Mouse (Mus musculus): ENCODE measurements around the gene Gpsm1. TPM values are rescaled to one million over a fixed set of nuclear protein-coding genes. Genes with fewer than 3 reads are reported as not detected.

Gpsm1 gene
- total and polyA plus RNA-seq, 2 experiments from 2014 or later, result 149 to 257 TPM

DNA sequence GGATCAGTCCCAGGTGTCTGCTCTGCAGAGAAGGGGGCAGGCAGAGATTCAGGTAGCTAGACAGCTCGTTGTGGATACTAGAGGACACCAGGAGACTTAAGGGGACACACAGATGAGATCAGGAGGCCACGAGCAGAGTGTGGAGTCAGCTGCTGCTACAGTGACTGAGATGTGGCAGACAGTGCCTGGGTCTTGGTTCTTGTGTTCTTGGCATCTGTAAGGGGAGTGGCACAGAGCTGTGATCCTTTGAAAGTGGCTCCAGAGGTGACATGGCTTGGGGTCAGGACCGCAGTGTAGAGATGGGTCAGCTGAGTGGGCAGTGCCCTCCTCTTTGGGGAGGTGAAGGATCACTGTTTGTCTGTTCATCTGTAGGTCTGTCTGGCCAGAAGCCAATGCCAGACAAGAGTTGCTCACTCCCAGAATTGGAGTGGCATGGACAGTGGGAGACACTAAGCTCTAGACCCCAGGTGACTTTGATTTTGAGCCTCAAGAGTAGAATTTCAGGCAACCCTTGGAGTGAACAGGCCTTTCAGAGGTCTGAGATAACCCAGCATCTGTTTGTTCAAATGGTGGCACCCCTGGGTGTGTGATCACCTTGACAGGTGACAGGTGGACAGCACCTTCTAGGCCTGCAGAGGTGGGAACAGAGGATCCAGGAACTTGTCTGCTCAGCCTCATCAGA lies 2.8 kb downstream of the Gpsm1 start:
- WGBS, result 82% methylated on average over 3 of the region's 3 CpGs
- no peaks in the 10 kb centered on the region for H3K27me3 ChIP-seq (ENCODE audit: insufficient read depth, low read length)

DNA sequence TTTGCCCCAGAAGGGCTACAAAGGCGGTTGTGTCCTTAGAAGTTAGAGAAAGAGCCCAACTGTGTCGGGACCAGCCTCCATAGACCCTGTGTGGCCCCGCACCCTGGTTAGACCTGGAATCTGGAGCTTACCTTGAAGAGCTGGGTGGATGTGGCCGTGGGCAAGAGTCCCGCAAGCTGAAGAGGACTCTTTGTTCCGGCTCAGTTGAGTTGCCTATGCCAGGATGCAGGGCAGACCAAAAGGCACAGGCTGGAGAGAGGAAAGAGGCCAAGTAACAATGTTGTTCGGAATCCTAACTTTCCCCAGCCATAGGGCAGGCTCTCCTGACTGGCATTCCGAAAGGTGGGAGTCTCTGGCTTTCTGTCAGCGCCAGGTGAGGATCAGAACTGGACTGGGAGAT lies 3.8 kb downstream of the Gpsm1 start:
- H3K4me1 ChIP-seq (ENCODE audit: insufficient read depth), result peaks cover 28% of the 10 kb centered on the region
- no peak overlapping the region for H3K4me3 ChIP-seq (ENCODE audit: low read depth, low read length)
- DNase-seq, result no peak
- no peaks in the 10 kb centered on the region for H3K27me3 ChIP-seq (ENCODE audit: insufficient read depth, low read length)
- H3K4me2 ChIP-seq (ENCODE audit: low read depth), result no peak overlapping the region
- TF ChIP-seq CTCF (IDR thresholded peaks at IDR 0.05; ENCODE audit: low read depth), result no peak
- 84% methylated on average over 9 of the region's 9 CpGs for WGBS
- no peak overlapping the region for H3K27ac ChIP-seq (ENCODE audit: low read depth, low read length)
- no peaks in the 10 kb centered on the region for H3K9me3 ChIP-seq (ENCODE audit: low read length)
- no peak overlapping the region for H3K9ac ChIP-seq
- H3K36me3 ChIP-seq (ENCODE audit: insufficient read depth), result peaks cover 21% of the 10 kb centered on the region
- no peak for ATAC-seq

More for the DNA sequence above, 2.8 kb downstream of the Gpsm1 start:
- no peak for TF ChIP-seq CTCF (IDR thresholded peaks at IDR 0.05; ENCODE audit: low read depth)
- DNase-seq, result no peak
- no peak overlapping the region for H3K4me3 ChIP-seq (ENCODE audit: low read depth, low read length)
- H3K9me3 ChIP-seq (ENCODE audit: low read length), result no peaks in the 10 kb centered on the region
- H3K36me3 ChIP-seq (ENCODE audit: insufficient read depth), result peaks cover 11% of the 10 kb centered on the region
- H3K4me2 ChIP-seq (ENCODE audit: low read depth), result peak overlapping the region; percentile 83
- no peak overlapping the region for H3K27ac ChIP-seq (ENCODE audit: low read depth, low read length)
- peaks cover 28% of the 10 kb centered on the region for H3K4me1 ChIP-seq (ENCODE audit: insufficient read depth)
- ATAC-seq, result no peak
- peak overlapping the region; percentile 98; the same call in 1 of the 2 replicates for H3K9ac ChIP-seq

DNA sequence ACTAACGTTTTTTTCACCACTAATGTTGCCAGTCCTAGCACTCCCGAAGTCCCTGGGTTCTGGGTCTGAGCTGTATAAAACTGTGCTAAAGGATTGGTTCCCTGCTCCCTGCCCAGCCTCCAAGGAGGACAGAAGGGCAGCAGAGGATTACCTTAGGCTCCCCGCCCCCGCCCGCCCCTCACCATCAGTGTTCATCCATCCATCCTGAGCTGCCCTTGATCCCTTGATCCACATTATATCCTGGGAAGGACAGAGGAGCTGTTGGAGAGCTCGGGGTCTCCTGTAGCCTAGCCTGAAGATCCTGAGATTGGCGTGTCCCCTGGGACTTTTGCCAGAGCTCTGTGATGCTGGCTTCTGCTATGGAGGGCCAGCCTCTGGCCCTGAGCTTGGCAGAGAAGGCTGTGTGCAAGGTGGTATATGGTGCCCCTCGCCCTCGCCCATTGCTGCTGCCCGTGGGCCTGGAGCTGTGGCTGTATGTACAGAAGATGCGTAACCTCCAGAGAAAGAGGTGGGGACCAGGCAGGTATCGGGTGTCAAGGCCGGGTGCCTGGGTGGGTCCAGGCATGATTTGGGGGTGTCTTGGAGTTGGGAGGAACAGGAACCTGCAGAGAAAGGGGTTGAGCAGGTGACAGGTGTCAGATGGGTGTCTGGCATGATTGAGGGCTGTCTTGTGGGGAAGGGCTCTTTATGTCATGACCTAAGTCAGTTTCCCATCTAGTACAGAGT lies 4.4 kb downstream of the Gpsm1 start:
- peaks cover 26% of the 10 kb centered on the region for H3K36me3 ChIP-seq (ENCODE audit: insufficient read depth)
- H3K9ac ChIP-seq, result 0 out of 2 replicates have a peak overlapping the region, but pooled peaks have one; percentile 18
- H3K4me2 ChIP-seq (ENCODE audit: low read depth), result no peak overlapping the region
- WGBS, result 85% methylated on average over 13 of the region's 13 CpGs
- no peaks in the 10 kb centered on the region for H3K27me3 ChIP-seq (ENCODE audit: insufficient read depth, low read length)
- no peak overlapping the region for H3K4me3 ChIP-seq (ENCODE audit: low read depth, low read length)
- H3K9me3 ChIP-seq (ENCODE audit: low read length), result no peaks in the 10 kb centered on the region
- H3K4me1 ChIP-seq (ENCODE audit: insufficient read depth), result peaks cover 27% of the 10 kb centered on the region
- ATAC-seq (no peak), DNase-seq (no peak)
- no peak overlapping the region for H3K27ac ChIP-seq (ENCODE audit: low read depth, low read length)
- no peak for TF ChIP-seq CTCF (IDR thresholded peaks at IDR 0.05; ENCODE audit: low read depth)

DNA sequence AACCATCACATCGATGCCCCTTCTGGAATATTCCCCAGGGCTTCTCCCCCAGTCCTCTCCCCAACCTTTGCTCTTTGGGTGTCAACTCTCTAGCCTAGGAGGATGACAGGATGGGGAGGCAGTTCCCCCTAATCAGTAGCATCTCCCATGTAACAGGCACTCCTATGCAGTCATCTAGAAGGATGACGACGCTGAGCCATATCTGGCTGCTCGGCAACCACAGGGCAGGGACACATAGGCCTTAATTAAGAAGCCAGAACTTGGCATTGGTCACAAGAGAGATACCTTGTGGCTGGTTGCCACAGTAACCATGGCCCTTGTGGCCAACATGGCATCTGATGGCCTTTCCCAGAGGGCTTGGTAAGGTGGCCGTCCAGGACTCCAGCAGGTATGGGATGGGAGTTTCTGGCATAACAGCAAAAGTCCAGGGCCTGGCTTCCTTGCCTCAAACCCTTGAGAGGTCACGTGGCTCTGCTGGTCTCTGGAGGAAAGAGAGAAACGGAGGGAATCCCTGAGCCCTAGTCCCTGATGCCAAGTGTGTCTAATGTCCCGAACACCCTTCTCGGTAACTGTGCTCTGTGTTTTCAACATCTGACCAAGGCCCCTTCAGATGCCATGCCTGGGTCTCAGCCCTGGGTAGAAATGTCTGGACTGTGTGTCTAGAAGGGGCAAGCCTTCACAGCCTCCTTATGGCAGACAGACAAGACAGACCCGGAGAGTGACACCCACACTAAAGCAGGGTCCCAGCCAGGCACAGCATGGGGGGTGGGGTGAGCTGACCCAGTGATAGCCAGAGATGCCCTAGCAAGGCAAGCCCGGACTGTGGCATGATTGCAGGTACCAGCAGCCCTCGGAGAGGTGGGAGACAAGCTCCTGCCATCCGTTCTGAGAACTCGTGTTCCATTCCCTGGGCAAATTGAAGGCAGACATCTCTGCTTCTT lies 5.2 kb downstream of the Gpsm1 start:
- no peak for ATAC-seq
- peak overlapping the region; percentile 18; the same call in 1 of the 2 replicates for H3K9ac ChIP-seq
- no peaks in the 10 kb centered on the region for H3K27me3 ChIP-seq (ENCODE audit: insufficient read depth, low read length)
- H3K36me3 ChIP-seq (ENCODE audit: insufficient read depth), result peaks cover 35% of the 10 kb centered on the region
- WGBS, result 80% methylated on average over 14 of the region's 14 CpGs
- TF ChIP-seq CTCF (IDR thresholded peaks at IDR 0.05; ENCODE audit: low read depth), result no peak
- no peaks in the 10 kb centered on the region for H3K9me3 ChIP-seq (ENCODE audit: low read length)
- peaks cover 24% of the 10 kb centered on the region for H3K4me1 ChIP-seq (ENCODE audit: insufficient read depth)
- no peak overlapping the region for H3K27ac ChIP-seq (ENCODE audit: low read depth, low read length)
- DNase-seq, result no peak
- no peak overlapping the region for H3K4me3 ChIP-seq (ENCODE audit: low read depth, low read length)
- no peak overlapping the region for H3K4me2 ChIP-seq (ENCODE audit: low read depth)

DNA sequence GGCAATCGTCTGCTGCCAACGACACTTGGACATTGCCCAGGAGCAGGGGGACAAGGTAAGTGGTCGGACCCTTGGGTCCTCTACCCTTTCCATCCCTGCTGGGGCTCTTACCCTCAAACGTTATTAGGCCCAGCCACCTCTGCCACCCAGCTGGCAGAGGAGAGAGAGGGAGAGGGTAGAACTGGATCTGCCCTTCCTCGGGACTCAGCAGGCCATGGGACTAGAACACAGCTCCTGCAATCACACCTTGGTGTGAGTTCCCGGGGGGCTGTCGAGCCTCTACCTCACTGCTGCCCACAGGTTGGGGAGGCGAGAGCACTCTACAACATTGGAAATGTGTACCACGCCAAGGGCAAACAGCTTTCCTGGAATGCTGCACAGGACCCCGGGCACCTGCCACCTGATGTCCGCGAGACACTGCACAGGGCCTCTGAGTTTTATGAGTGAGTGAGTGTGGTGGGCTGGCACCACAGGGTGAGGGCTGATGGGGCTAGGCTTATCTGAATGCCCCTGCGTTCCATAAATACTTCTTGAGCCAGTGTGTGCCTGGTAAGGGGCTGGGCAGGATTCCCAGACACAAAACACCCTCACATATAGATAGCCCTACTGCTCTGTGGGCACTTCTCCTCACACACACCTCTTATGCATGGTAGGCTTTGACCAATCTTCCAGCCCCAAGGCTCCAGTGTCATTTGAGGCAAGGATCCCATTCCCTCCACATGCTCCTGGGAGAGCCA lies 8.4 kb downstream of the Gpsm1 start:
- no peaks in the 10 kb centered on the region for H3K9me3 ChIP-seq (ENCODE audit: low read length)
- no peak for TF ChIP-seq CTCF (IDR thresholded peaks at IDR 0.05; ENCODE audit: low read depth)
- DNase-seq (no peak), ATAC-seq (no peak)
- H3K4me2 ChIP-seq (ENCODE audit: low read depth), result no peak overlapping the region
- H3K4me1 ChIP-seq (ENCODE audit: insufficient read depth), result peaks cover 3% of the 10 kb centered on the region; the same call in 1 of the 2 replicates
- no peak overlapping the region for H3K9ac ChIP-seq
- no peaks in the 10 kb centered on the region for H3K27me3 ChIP-seq (ENCODE audit: insufficient read depth, low read length)
- H3K36me3 ChIP-seq (ENCODE audit: insufficient read depth), result peaks cover 59% of the 10 kb centered on the region
- WGBS, result 94% methylated on average over 13 of the region's 13 CpGs
- no peak overlapping the region for H3K27ac ChIP-seq (ENCODE audit: low read depth, low read length)
- H3K4me3 ChIP-seq (ENCODE audit: low read depth, low read length), result no peak overlapping the region

DNA sequence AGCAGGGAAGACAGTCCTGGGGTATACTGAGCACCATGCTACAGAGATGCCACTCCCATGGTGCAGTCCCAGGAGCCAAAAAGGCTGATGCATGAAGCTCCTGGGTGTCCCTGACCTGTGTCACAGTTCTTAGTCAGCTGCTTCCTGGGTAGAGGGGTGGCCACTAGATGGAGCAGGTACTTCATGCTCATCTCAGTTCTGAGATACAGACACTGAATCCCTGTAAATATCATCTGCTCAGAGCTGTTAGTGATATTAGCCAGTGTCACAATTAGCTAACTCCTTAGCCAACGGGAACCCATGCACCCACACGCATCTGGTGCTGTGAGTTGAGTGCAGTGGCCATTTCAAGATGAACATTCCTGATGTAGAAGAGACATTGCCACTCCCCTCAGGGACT lies 9.6 kb downstream of the Gpsm1 start:
- peak; percentile 61 for TF ChIP-seq CTCF (IDR thresholded peaks at IDR 0.05; ENCODE audit: low read depth)
- Histone ChIP-seq H3K36me3 (ENCODE audit: insufficient read depth) (peaks cover 67% of the 10 kb centered on the region), H3K9me3 (ENCODE audit: low read length) (no peaks in the 10 kb centered on the region), H3K9ac (no peak overlapping the region), H3K4me3 (ENCODE audit: low read depth, low read length) (no peak overlapping the region), H3K4me1 (ENCODE audit: insufficient read depth) (no peaks in the 10 kb centered on the region), H3K4me2 (ENCODE audit: low read depth) (no peak overlapping the region), H3K27me3 (ENCODE audit: insufficient read depth, low read length) (no peaks in the 10 kb centered on the region), H3K27ac (ENCODE audit: low read depth, low read length) (no peak overlapping the region)
- ATAC-seq (peak; percentile 40; the same call in 1 of the 2 replicates), DNase-seq (no peak)
- 86% methylated on average over 2 of the region's 2 CpGs for WGBS

All from forebrain, postnatal 0 days (tissue).